Mouse (Mus musculus): ENCODE measurements at regions not wholly inside any gene's neighbourhood (a gene's known extent, or its start where the extent isn't known, plus 50 kb on each side); places are given as distances from the start of the nearest gene placed in this dataset.
A peak's percentile ranks its signal among the peaks of the same experiment; 100 is the strongest.

GRCm38 (mm10) chr9:74057476-74058076 is 52.6 kb upstream of the Wdr72 start:
- Histone ChIP-seq H3K4me2 (ENCODE audit: low read length) (no peak overlapping the region), H3K4me1 (ENCODE audit: control insufficient read depth in 2 of 2, insufficient read depth in 2 of 2, low read length in 2 of 2) (peaks cover 5 to 9% of the 10 kb centered on the region in 2 experiments; a peak in 3 of 4 replicates), H3K27ac (replicated peaks in 1 of 2; ENCODE audit: control insufficient read depth in 1 of 2, insufficient read depth in 1 of 2, low read depth in 2 of 2, low read length in 2 of 2) (no peak overlapping the region; a peak in 1 of 4 replicates), H3K4me3 (ENCODE audit: control insufficient read depth in 1 of 2, insufficient read depth in 1 of 2, low read depth in 1 of 2, low read length in 2 of 2) (no peak overlapping the region), H3K9me3 (ENCODE audit: control insufficient read depth, low read length) (no peaks in the 10 kb centered on the region), H3K27me3 (ENCODE audit: control insufficient read depth, insufficient read depth, low read length) (no peaks in the 10 kb centered on the region), H3K36me3 (ENCODE audit: control insufficient read depth, insufficient read depth, low read length) (no peaks in the 10 kb centered on the region), H3K9ac (ENCODE audit: low read length) (no peak overlapping the region)
- WGBS, result 66% methylated on average over 3 of the region's 3 CpGs
- no peak for ATAC-seq (ENCODE audit: insufficient number of reproducible peaks, insufficient read depth, low FRiP score, low read depth)

- WGBS, result 11% methylated on average over 5 of the region's 5 CpGs
- Histone ChIP-seq H3K9me3 (ENCODE audit: control insufficient read depth, low read length) (no peaks in the 10 kb centered on the region), H3K36me3 (ENCODE audit: control insufficient read depth, insufficient read depth, low read length) (no peaks in the 10 kb centered on the region), H3K27me3 (ENCODE audit: control insufficient read depth, insufficient read depth, low read length) (no peaks in the 10 kb centered on the region), H3K27ac (replicated peaks in 1 of 2; ENCODE audit: control insufficient read depth in 1 of 2, insufficient read depth in 1 of 2, low read depth in 2 of 2, low read length in 2 of 2) (peak overlapping the region in 1 of 2 experiments; percentile 56; a peak in 3 of 4 replicates), H3K4me2 (ENCODE audit: low read length) (0 out of 2 replicates have a peak overlapping the region, but pooled peaks have one; percentile 19), H3K9ac (ENCODE audit: low read length) (no peak overlapping the region), H3K4me1 (ENCODE audit: control insufficient read depth in 2 of 2, insufficient read depth in 2 of 2, low read length in 2 of 2) (peaks cover 5 to 9% of the 10 kb centered on the region in 2 experiments; a peak in 3 of 4 replicates), H3K4me3 (ENCODE audit: control insufficient read depth in 1 of 2, insufficient read depth in 1 of 2, low read depth in 1 of 2, low read length in 2 of 2) (no peak overlapping the region)
- peak; percentile 56; the same call in 1 of the 2 replicates for ATAC-seq (ENCODE audit: insufficient number of reproducible peaks, insufficient read depth, low FRiP score, low read depth)
These were observed 51.8 kb upstream of the Wdr72 start for GRCm38 (mm10) chr9:74058269-74058871.

Measured in heart, embryonic 14.5 days (tissue).